Mouse (Mus musculus) macrophage (primary cell): ENCODE results near the gene Lysmd2. TPM values are rescaled to one million over a fixed set of nuclear protein-coding genes. Genes with fewer than 3 reads are reported as not detected.
"Not testable (repeated sequence)": the region's sequence is repeated elsewhere in the genome, so short reads cannot be mapped to it uniquely, and the experiment has no call there.

Experiments used
- H3K27ac ChIP-seq: fragments of 350-480 bp; formaldehyde crosslinking; 2 replicates; pipeline ENCODE4 v1.9.0; 2021
- H3K36me3 ChIP-seq: fragments of 350-480 bp; formaldehyde crosslinking; 2 replicates; pipeline ENCODE4 v1.9.0; 2021; ENCODE audit errors: inconsistent target
- H3K4me3 ChIP-seq: fragments of 350-480 bp; formaldehyde crosslinking; 2 replicates; pipeline ENCODE4 v1.9.0; 2021; ENCODE audit errors: inconsistent target
- H3K79me2 ChIP-seq: fragments of 350-480 bp; formaldehyde crosslinking; 2 replicates; pipeline ENCODE4 v1.9.0; 2021; ENCODE audit errors: inconsistent target
- WGBS: methylation state at CpG from one replicate; pipeline ENCODE4 v1.1.7; 2026; ENCODE audit warnings: inconsistent platforms; ENCODE audit not compliant: missing documents; 5-methylcytosine and 5-hydroxymethylcytosine counted together
- polyA plus RNA-seq: library from polyadenylated mRNA; stranded (reverse); fragments of 250-400 nt; gene quantifications from 3 replicates; pipeline ENCODE4 v1.2.4, GENCODE M21; 2018; ENCODE audit warnings: inconsistent platforms

Lysmd2 gene
- polyA plus RNA-seq, 1 experiment from 2014 or later = not detected

DNA sequence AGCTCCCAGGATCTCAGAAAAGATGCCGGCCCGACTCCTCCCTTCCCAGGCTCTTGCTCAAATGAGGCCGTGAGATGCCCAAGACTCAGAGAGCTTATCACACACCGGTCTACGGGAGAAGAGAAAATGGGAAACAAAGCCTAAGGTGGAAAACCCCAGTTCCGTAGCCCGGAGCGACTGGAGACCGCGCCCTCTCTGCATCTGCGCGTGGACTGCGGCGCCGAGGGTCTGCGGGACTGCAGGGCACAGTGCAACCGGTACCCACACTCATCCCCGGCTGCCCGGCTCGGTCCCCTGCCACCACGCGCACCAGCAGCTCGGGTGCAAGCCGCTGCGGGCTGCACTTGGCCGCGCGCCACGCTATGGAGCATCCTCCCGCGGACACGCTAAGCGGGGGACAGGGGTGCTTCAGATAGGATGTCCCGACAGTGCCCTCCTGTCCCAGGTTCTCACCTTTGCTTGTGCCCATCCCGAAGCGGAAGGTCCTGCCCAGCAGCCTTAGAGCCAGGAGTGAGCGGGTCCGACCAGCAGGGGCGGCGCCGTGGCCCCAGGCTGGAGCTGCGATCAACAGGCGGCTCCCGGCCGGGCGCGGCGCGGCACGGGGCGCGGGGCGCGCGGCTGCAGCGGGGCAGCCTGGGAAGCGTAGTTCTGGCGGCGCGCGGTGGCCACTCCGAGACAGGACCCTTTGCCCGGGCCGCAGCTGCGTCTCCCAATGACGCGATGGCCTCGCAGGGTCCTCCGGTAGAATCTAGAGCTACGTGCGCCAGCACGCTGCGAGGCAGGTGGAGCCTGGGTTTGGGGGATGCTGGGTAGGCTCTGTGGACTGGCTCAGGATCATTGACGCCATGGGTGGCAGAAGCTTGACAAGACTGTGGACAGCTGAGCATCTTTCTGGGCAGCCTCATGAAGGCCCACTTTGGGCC, 14.7 kb upstream of the Lysmd2 start, which contains the start of gene Tmod2:
Tmod2 (minus strand) TSS at position 755 of the 923 bp plus-strand sequence.
- Histone ChIP-seq H3K4me3 (no peak within 1 kb of the TSS), H3K36me3 (no peaks in the 10 kb centered on the region), H3K27ac (no peak within 1 kb of the TSS), H3K79me2 (no peaks in the 10 kb centered on the region)
- 3% methylated on average over 65 of the region's 74 CpGs for WGBS

DNA sequence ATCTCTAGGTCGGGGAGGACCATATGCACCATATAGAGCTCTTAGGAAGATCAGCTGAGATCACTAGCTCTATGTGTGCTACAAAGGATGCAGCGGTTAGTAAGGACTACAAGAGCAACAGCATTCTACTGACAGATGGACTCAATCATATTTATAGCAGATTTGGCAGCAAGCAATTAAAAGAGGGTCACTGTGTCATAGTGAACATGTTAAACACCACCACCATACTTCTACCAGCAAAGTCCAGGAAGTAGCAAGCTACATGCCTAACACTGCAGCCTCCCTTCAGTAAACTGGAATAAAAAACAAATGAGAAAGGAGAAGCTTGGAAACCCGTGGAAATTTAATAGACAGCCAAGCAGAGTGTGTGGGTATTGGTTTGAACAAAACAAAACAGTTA, 9.0 kb upstream of the Lysmd2 start:
- WGBS = 72% methylated on average over 3 of the region's 3 CpGs
- Histone ChIP-seq H3K79me2 (no peaks in the 10 kb centered on the region), H3K4me3 (no peak overlapping the region), H3K27ac (no peak overlapping the region), H3K36me3 (no peaks in the 10 kb centered on the region)

DNA sequence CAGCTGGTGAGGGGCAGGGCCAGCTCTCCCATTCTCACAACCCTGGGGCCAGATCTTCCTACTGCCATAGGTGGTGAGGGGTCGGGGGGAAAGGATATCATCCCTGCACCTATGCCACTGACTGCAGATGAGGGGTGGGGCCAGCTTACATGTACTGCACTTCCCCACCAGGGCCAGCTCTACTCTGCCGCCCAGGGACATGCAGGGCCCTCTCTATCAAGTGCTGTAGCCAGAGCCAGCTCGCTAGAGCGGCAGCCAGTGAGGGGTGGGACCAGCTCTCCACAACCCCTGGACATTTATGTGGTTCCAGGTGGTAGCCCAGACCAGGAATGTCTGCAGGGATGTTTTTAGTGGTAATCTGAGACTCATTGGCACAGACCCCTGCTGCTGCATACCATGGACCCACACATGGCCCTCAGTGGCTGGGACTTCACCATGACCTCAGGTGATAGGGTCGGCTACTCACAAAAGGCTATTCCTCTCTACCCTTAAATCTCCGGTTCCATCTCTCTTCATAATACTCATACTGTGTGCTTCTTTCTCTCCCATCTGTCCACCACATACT, 6.6 kb upstream of the Lysmd2 start:
- Histone ChIP-seq H3K4me3 (no peak overlapping the region), H3K36me3 (no peaks in the 10 kb centered on the region), H3K79me2 (no peaks in the 10 kb centered on the region), H3K27ac (no peak overlapping the region)
- WGBS = 96% methylated on average over 6 of the region's 6 CpGs

DNA sequence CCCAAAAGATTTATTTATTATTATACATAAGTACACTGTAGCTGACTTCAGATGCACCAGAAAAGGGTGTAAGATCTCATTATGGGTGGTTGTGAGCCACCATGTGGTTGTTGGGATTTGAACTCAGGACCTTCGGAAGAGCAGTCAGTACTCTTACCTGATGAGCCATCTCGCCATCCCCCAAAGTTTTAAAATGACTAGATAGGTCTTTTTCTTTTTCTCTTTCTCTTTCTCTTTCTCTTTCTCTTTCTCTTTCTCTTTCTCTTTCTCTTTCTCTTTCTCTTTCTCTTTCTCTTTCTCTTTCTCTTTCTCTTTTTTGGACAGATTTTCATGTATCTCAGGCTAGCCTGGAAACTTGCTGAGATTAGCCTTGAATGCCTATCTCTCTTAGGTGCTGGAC, 5.8 kb upstream of the Lysmd2 start:
- 95% methylated on average over 2 of the region's 2 CpGs for WGBS
- not testable (repeated sequence) for H3K27ac ChIP-seq, H3K36me3 ChIP-seq, H3K79me2 ChIP-seq, H3K4me3 ChIP-seq

DNA sequence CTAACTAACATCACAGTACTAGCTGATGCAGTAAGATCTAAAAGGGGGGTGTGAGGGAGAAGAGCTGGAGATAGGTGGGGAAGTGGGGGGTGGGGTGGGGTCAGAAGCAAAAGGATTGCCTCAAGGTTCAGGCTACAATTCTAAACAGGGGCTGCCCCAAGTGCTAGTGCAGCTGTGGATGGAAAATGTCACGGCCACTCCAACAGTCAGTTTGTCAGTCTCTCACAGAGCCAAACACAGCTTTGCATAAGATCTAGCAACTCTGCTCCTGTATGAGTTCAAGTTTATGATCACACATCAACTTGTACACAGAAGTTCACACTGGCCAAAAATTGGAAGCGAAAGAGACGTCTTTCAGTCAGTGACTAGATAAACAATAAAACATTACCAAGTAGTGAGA, 4.1 kb upstream of the Lysmd2 start:
- H3K4me3 ChIP-seq = no peak overlapping the region
- H3K27ac ChIP-seq = no peak overlapping the region
- H3K36me3 ChIP-seq = no peaks in the 10 kb centered on the region
- no peaks in the 10 kb centered on the region for H3K79me2 ChIP-seq
- 81% methylated on average over 3 of the region's 3 CpGs for WGBS

DNA sequence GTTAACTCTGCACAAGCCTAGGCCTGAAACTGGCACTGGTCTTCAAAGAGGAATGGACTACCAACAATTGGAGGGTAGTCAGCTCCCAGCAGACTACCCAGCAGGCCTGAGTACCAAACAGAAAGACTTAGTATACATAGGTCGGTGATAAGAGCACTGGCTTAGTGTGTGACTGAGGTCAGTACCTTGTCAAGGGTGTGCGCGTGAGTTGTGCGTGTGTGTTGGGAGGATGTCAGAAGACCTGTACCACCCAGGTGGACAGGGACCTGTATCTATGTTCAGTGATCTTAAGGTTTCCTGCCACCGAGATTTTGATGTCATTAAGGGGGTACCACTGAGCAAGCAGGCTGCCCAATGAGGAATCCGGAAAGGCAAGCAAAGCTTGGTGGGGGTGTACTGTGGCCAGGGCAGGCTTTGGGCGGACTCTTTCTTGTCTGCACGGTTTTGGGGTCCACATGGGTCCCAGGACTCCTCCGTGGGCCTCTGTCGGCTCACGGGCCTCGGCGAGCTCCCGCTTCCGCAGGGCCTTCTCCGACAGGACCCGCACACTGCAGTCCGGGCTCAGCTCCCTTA, 472 bp upstream of the Lysmd2 start:
- H3K27ac ChIP-seq = no peak overlapping the region
- no peak overlapping the region for H3K4me3 ChIP-seq

DNA sequence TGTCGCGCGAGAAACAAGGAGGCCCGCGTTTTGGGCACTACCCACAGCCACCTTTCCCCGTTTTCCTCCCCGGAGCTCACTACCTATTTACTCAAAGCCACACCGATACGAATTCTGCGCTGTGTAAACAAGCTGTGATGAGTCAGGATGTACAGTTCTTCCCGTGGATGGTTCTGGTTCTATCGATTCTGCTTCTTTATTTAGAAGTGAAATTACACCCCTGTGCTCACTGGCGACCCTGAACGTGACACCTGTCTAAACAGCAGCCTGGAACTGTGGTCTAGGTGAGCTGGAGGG, 715 bp downstream of the Lysmd2 start:
- Histone ChIP-seq H3K79me2 (no peaks in the 10 kb centered on the region), H3K36me3 (no peaks in the 10 kb centered on the region), H3K4me3 (no peak overlapping the region), H3K27ac (no peak overlapping the region)
- 4% methylated on average over 14 of the region's 14 CpGs for WGBS

More for the DNA sequence above, 472 bp upstream of the Lysmd2 start:
- Histone ChIP-seq H3K36me3 (no peaks in the 10 kb centered on the region), H3K79me2 (no peaks in the 10 kb centered on the region)
- 26% methylated on average over 18 of the region's 18 CpGs for WGBS

DNA sequence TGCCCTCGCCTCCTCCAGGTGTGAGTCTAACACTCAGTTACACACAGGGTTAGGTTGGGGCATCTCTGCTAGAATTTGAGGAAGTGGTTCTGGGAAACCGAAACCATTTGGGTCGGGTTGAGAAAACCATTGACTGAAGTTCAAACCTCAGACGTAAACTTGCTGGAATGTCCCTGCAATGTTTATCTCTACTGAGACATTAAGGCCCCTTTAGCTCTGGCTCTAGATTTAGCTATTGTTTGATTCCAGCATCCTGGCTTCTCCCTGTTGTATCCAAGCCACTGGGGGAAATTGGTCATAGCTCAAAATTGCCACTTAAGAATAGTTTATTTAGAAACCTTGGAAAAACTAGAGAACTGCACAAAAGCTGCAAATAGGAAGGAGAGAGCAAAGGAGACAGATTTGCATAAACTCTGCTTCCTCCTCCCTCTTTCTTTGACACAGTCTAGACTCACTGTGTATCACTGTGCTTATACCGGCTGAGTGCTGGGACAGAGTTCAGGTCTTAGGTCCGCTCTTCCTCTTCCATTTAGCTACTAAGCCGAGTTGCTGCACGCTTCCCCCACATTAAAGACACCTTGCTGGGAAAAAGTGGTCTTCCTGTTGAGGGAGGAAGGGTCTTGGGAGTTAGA, 5.4 kb downstream of the Lysmd2 start:
- WGBS = 45% methylated on average over 8 of the region's 8 CpGs
- no peak overlapping the region for H3K27ac ChIP-seq

DNA sequence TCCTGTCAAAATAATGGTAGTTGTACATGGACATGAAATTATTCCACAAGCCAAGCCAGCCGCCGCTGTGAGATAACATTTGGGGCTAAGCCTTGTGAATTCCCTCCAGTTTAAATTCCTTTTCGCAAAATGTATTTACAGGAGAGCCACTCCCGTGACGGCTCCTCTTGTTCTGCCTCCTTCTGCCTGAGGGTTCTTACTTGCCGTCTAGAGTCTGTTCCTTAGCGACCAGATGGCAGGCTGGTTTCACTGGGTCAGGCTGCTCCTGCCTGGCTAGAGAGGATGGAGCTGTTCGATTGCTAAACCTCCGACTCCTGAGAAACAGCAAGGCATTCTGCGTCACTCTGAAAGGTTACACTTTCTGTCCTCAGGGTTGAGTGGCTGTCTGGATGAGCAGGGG, 6.6 kb downstream of the Lysmd2 start:
- WGBS = 91% methylated on average over 10 of the region's 10 CpGs
- H3K4me3 ChIP-seq = no peak overlapping the region
- no peak overlapping the region for H3K27ac ChIP-seq
- no peaks in the 10 kb centered on the region for H3K79me2 ChIP-seq
- no peaks in the 10 kb centered on the region for H3K36me3 ChIP-seq

More for the DNA sequence above, 5.4 kb downstream of the Lysmd2 start:
- Histone ChIP-seq H3K79me2 (no peaks in the 10 kb centered on the region), H3K36me3 (no peaks in the 10 kb centered on the region), H3K4me3 (no peak overlapping the region)

DNA sequence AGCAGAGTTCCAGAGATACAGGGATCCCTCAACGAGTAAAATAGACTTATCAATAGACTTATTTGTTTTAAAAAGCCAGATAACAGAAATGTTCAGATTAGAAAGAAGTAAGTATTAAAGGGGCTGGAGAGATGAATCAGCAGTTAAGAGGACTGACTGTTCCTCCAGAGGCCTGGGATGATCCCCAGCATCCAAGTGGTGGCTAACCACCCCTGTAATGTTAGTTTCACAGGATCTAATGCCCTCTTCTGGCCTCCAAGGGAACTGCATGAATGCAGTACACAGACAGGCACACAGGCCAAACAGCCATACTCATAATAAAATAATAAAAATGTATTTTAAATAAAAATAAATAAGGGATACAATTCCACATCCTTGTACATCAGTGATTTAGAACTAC, 7.4 kb downstream of the Lysmd2 start:
- Histone ChIP-seq H3K79me2 (no peaks in the 10 kb centered on the region), H3K27ac (no peak overlapping the region), H3K36me3 (no peaks in the 10 kb centered on the region), H3K4me3 (no peak overlapping the region)
- WGBS = 91% methylated on average over 1 of the region's 1 CpGs

DNA sequence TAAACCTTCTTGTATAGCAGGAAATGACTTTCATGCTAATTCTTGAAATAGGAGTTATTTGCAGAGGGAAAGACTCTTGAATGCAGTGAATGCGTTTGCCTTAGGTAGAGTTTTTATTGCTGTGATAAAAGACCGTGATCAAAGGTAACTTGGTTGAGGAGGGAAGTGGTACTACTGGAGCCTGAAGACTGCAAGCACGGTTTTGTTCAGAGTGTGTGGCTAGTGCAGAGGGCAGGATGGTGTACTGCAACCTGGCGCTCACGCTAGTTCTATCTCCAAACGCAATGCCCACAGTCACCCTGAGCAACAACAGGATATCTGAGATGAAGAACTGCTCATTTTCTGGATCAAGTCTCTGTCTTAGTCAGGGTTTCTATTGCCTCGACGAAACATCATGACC, 8.1 kb downstream of the Lysmd2 start:
- 91% methylated on average over 8 of the region's 8 CpGs for WGBS
- Histone ChIP-seq H3K4me3 (no peak overlapping the region), H3K27ac (no peak overlapping the region), H3K79me2 (no peaks in the 10 kb centered on the region), H3K36me3 (no peaks in the 10 kb centered on the region)

DNA sequence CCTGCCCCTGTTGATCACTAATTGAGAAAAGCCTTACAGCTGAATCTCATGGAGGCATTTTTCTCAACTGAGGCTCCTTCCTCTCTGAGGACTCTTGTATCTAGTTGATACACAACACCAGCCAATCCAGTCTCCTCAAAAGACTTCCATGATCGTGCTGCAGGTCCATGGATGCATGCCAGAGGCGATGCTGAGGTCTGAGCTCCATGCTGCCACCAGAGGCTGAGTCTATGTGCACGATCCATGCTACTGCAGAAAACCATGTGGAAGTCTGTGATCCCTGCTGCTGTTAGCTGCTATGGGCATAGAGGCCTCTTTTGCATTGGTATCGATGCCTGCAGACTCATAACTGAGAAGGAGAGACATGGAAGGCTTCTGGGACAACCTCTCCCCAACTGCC, 8.7 kb downstream of the Lysmd2 start:
- Histone ChIP-seq H3K27ac (no peak overlapping the region), H3K36me3 (no peaks in the 10 kb centered on the region), H3K4me3 (no peak overlapping the region), H3K79me2 (no peaks in the 10 kb centered on the region)
- WGBS = 89% methylated on average over 4 of the region's 4 CpGs

DNA sequence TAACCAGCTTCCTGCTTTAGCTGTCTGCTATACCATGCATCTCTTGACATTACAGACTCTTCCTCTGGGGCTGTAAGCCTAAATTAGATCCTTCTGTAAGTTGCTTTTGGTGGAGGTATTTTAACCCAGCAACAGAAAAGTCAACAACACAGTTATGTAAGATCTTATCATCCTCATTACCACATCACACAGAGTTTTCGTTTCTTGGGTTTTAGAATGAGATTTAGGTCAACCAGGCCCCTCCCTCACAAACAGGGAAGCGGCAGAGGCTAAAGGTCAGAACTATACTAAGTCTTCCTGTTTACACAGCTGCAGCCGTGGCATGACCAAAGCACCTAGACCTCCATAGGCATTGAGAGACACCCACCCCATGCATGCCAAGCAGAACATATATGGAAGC, 19.9 kb downstream of the Lysmd2 start:
- WGBS = 67% methylated on average over 3 of the region's 3 CpGs
- H3K4me3 ChIP-seq = no peak overlapping the region
- H3K36me3 ChIP-seq = no peaks in the 10 kb centered on the region
- H3K27ac ChIP-seq = no peak overlapping the region
- no peaks in the 10 kb centered on the region for H3K79me2 ChIP-seq

DNA sequence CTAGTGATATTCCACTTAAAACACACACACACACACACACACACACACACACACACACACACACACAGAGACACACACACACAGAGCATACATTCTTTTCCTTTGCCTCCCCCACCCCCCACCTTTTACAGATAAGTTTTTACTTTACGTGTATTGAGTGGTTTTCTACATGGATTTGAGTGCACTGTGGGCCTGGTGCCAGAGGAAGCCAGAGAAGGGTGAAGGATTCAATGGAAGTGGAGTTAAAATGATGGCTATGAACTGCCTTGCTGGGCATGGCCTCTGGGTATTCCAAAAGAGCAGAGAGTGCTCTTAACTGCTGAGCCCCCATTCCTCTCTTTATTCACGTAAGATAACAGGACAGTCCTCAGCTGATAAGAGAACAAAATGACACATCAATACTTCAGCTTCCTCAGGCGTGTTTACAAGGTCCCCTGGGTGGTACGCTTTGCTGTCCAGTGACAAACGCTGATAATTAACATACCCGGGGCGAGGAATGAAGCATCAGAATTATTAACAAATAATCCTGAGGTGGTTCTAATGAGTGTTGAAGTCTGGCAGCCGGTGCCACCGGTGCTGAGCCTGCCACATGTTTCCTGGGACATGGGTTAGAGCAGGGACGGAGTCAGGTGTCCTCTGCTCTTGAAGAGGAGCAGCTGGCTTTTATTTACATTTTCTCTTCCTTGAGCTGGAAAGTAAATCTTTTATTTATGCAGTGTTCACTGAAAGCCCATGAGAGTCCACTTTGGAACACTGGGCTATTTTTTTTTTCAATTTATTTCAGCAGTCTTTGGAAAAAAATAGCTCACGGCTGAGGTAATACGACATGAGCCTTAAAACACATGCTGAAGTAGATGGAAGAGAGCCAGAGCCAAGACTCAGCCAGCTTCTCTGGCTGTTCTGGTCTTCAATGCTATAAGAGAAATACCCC, 28.7 kb downstream of the Lysmd2 start:
- no peaks in the 10 kb centered on the region for H3K79me2 ChIP-seq
- WGBS = 80% methylated on average over 12 of the region's 12 CpGs
- H3K4me3 ChIP-seq = no peak overlapping the region
- no peak overlapping the region for H3K27ac ChIP-seq
- no peaks in the 10 kb centered on the region for H3K36me3 ChIP-seq
